Mouse (Mus musculus): ENCODE measurements around the gene Rps7.

The Rps7 gene

GRCm38 (mm10) chr12:28614401-28614800 lies 21.4 kb downstream of the Rps7 start:
- DNase-seq = no peak

- no peak for DNase-seq
These were observed 23.4 kb downstream of the Rps7 start for GRCm38 (mm10) chr12:28612391-28612790.

- no peak for DNase-seq
These were observed 28.0 kb downstream of the Rps7 start for GRCm38 (mm10) chr12:28607546-28608305.

- no peak for DNase-seq
These were observed 32.3 kb downstream of the Rps7 start for GRCm38 (mm10) chr12:28603494-28603893.

GRCm38 (mm10) chr12:28602259-28602658 lies 33.5 kb downstream of the Rps7 start:
- DNase-seq = no peak

GRCm38 (mm10) chr12:28598526-28598991 lies 37.2 kb downstream of the Rps7 start:
- no peak for DNase-seq

- DNase-seq = no peak
These were observed 37.6 kb downstream of the Rps7 start for GRCm38 (mm10) chr12:28598110-28598509.

GRCm38 (mm10) chr12:28597699-28598098 lies 38.1 kb downstream of the Rps7 start:
- DNase-seq = no peak

GRCm38 (mm10) chr12:28596851-28597250 lies 38.9 kb downstream of the Rps7 start:
- DNase-seq = no peak

GRCm38 (mm10) chr12:28590428-28590827 lies 45.3 kb downstream of the Rps7 start:
- DNase-seq = no peak

GRCm38 (mm10) chr12:28589090-28589868 lies 46.5 kb downstream of the Rps7 start:
- peak; percentile 82 for DNase-seq

- DNase-seq = no peak
These were observed 47.8 kb downstream of the Rps7 start for GRCm38 (mm10) chr12:28587949-28588348.

- no peak for DNase-seq
These were observed 51.7 kb downstream of the Rps7 start for GRCm38 (mm10) chr12:28584036-28584435.

GRCm38 (mm10) chr12:28582423-28582822 lies 53.3 kb downstream of the Rps7 start, which contains the start of gene Allc:
Allc (minus strand) TSS chr12:28582523.
- no peak for DNase-seq

All from lung, postnatal 4 days (tissue).